ENCODE assay signal across 8 mouse cellular contexts in the genomic region with DNA sequence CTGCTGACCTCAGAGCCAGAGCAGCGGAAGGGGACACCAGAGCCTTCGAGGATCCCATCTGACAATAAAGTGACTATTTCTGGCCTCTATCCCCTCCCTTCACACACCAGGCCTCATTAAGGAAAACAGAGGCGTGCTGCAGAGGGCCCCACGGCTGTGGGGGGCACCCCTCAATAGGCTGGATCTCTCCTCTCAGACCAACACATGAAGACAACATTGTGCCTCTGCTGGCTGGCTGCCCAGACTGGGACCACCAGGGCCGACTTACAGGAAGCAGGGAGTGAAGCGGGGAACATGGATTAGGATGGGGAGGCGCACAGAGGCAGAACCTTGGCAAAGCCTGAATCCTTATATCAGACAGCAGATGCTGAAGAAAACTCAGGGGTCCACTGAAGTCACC.
DNase-seq lines count a peak whose midpoint lies in the region; ATAC-seq and TF ChIP-seq lines count a peak whose summit lies in the region.

No protein-coding gene starts in this region.

- peak overlapping the region; percentile 26; the same call in 1 of the 2 replicates for H3K9ac ChIP-seq in heart, embryonic 14.5 days (ENCODE audit: low read length)
- 0 out of 2 replicates have a peak overlapping the region, but pooled peaks have one; percentile 19 for H3K9ac ChIP-seq in limb, embryonic 13.5 days
- H3K9ac ChIP-seq in stomach, postnatal 0 days (ENCODE audit: low read length): peak overlapping the region; percentile 43; the same call in 1 of the 2 replicates

- H3K27me3 ChIP-seq in heart, embryonic 14.5 days (ENCODE audit: control insufficient read depth, insufficient read depth, low read length): no peaks in the 10 kb centered on the region
- no peaks in the 10 kb centered on the region for H3K27me3 ChIP-seq in limb, embryonic 13.5 days
- no peaks in the 10 kb centered on the region for H3K27me3 ChIP-seq in stomach, postnatal 0 days (ENCODE audit: control insufficient read depth, insufficient read depth, low read length)

- ATAC-seq in heart, embryonic 14.5 days (ENCODE audit: insufficient number of reproducible peaks, insufficient read depth, low FRiP score, low read depth): no peak
- ATAC-seq in limb, embryonic 13.5 days (ENCODE audit: low FRiP score, low read depth): 0 out of 2 replicates have a peak, but pooled peaks have one; percentile 44
- ATAC-seq in stomach, postnatal 0 days (ENCODE audit: low FRiP score, low TSS enrichment): 0 out of 2 replicates have a peak, but pooled peaks have one; percentile 5
- no peak for ATAC-seq in megakaryocyte progenitor cell, adult 5-6 weeks (replicated peaks; ENCODE audit: poor library complexity)

- WGBS in heart, embryonic 14.5 days: 22% methylated on average over 7 of the region's 7 CpGs
- WGBS in limb, embryonic 13.5 days: 38% methylated on average over 7 of the region's 7 CpGs
- 43% methylated on average over 7 of the region's 7 CpGs for WGBS in stomach, postnatal 0 days

- TF ChIP-seq CTCF in stomach, postnatal 0 days (IDR thresholded peaks at IDR 0.05; ENCODE audit: low read depth): no peak

- intact Hi-C loops in heart, postnatal 14 days (cut with DNase I): no loop called here

- H3K9me3 ChIP-seq in heart, embryonic 14.5 days (ENCODE audit: control insufficient read depth, low read length): no peaks in the 10 kb centered on the region
- H3K9me3 ChIP-seq in limb, embryonic 13.5 days: no peaks in the 10 kb centered on the region
- H3K9me3 ChIP-seq in stomach, postnatal 0 days (ENCODE audit: control insufficient read depth, low read length): no peaks in the 10 kb centered on the region

- no peak for TF ChIP-seq EP300 in stomach, postnatal 0 days (optimal IDR thresholded peaks at IDR 0.05)

- peak overlapping the region; percentile 9 to 29; a peak in 3 of 4 replicates for H3K27ac ChIP-seq in heart, embryonic 14.5 days (replicated peaks in 1 of 2; ENCODE audit: control insufficient read depth in 1 of 2, insufficient read depth in 1 of 2, low read depth in 2 of 2, low read length in 2 of 2)
- H3K27ac ChIP-seq in limb, embryonic 13.5 days: peak overlapping the region; percentile 79
- peak overlapping the region; percentile 49 for H3K27ac ChIP-seq in stomach, postnatal 0 days (replicated peaks)

- H3K4me1 ChIP-seq in heart, embryonic 14.5 days (ENCODE audit: control insufficient read depth in 2 of 2, insufficient read depth in 2 of 2, low read length in 2 of 2): peaks cover 26 to 38% of the 10 kb centered on the region in 2 experiments
- H3K4me1 ChIP-seq in limb, embryonic 13.5 days: peaks cover 35% of the 10 kb centered on the region
- no peaks in the 10 kb centered on the region for H3K4me1 ChIP-seq in stomach, postnatal 0 days (replicated peaks; ENCODE audit: control insufficient read depth, insufficient read depth)

- peaks cover 67% of the 10 kb centered on the region for H3K36me3 ChIP-seq in heart, embryonic 14.5 days (ENCODE audit: control insufficient read depth, insufficient read depth, low read length)
- peaks cover 92% of the 10 kb centered on the region for H3K36me3 ChIP-seq in limb, embryonic 13.5 days
- peaks cover 29% of the 10 kb centered on the region for H3K36me3 ChIP-seq in stomach, postnatal 0 days (ENCODE audit: control insufficient read depth, insufficient read depth, low read length)

- H3K4me3 ChIP-seq in heart, embryonic 14.5 days (ENCODE audit: control insufficient read depth in 1 of 2, insufficient read depth in 1 of 2, low read depth in 1 of 2, low read length in 2 of 2): no peak overlapping the region
- H3K4me3 ChIP-seq in limb, embryonic 13.5 days: no peak overlapping the region
- no peak overlapping the region for H3K4me3 ChIP-seq in stomach, postnatal 0 days (ENCODE audit: low read depth, low read length)

- no peak overlapping the region for H3K4me2 ChIP-seq in heart, embryonic 14.5 days (ENCODE audit: low read length)
- H3K4me2 ChIP-seq in limb, embryonic 13.5 days (replicated peaks): peak overlapping the region; percentile 23; the same call in 1 of the 2 replicates
- H3K4me2 ChIP-seq in stomach, postnatal 0 days (replicated peaks; ENCODE audit: low read depth): no peak overlapping the region

- no peak for DNase-seq in heart, postnatal 14 days
- DNase-seq in right cerebral cortex, postnatal 14 days: peak; percentile 68
- no peak for DNase-seq in right cerebral cortex, adult 2 months (ENCODE audit: low spot score in 2 of 2)
- DNase-seq in stomach, postnatal 0 days (ENCODE audit: low spot score): peak; percentile 46
- DNase-seq in spleen, postnatal 36 days (ENCODE audit: low spot score in 2 of 2): no peak

Comparison
In these comparisons a context has a peak if more than half of its experiments do, and no peak if none do; other contexts are left out.
1. DNase-seq: peak in right cerebral cortex, postnatal 14 days (single experiment) and stomach, postnatal 0 days (single experiment); none in heart, postnatal 14 days (0 of 2), right cerebral cortex, adult 2 months (0 of 2) and spleen, postnatal 36 days (0 of 2).
2. ATAC-seq: peak in limb, embryonic 13.5 days (single experiment) and stomach, postnatal 0 days (single experiment); none in heart, embryonic 14.5 days (single experiment) and megakaryocyte progenitor cell, adult 5-6 weeks (single experiment).
3. H3K27ac ChIP-seq: peak in every context shown above with its lines; median percentile 79 in limb, embryonic 13.5 days; 49 in stomach, postnatal 0 days; 19 in heart, embryonic 14.5 days.
4. Peak in every context shown above with its lines, with median percentiles within 50 percentile points of each other: H3K9ac ChIP-seq.